Mouse (Mus musculus): ENCODE measurements around the gene Esyt1. TPM values are rescaled to one million over a fixed set of nuclear protein-coding genes. Genes with fewer than 3 reads are reported as not detected.
A peak's percentile ranks its signal among the peaks of the same experiment; 100 is the strongest.

Gene Esyt1
- total RNA-seq, 2 experiments from 2014 or later = 10.1 to 11.9 TPM

DNA sequence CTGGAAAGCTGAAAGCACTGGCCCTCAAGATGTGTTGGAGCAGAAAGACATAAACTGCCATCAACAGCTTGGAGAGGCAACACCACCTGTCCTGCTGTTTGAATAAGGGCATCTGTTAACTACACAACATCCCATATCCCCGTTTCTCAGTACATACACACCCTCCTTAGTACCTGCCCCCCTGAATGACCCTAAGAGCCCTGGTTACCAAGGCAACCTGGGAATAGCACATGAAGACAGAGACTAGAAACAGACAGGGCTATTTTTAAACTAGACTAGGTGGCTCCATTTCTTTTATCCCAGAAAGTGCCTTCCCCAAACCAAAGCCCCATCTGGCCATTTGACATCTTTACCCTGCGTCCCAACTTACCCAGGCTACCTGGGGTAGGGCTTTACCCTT is 17.4 kb upstream of the Esyt1 start:
- no peak for DNase-seq (ENCODE audit: low spot score in 2 of 2)

DNA sequence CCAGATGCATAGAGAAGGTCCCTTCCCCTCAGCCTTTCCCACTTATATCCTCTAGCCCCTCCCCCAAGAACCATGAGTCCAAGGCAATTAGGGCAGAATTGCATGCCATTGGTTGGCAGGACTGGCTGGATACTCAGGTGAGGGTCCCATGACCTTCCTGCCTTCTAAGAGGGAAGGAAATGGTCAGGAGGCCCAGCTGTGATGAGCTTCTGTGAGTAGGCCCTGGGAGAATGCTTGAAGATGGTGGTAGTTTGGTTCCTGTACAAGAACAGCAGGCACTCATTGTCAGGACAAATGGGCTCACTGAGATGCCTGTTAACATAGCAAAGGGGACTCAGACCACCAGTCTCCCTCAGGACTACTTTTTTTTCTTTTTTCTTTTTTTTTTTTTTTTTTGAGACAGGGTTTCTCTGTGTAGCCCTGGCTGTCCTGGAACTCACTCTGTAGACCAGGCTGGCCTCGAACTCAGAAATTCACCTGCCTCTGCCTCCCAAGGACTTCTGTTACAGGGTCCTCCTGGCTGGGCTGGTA is 12.7 kb upstream of the Esyt1 start:
- DNase-seq (ENCODE audit: low spot score in 2 of 2) = no peak

DNA sequence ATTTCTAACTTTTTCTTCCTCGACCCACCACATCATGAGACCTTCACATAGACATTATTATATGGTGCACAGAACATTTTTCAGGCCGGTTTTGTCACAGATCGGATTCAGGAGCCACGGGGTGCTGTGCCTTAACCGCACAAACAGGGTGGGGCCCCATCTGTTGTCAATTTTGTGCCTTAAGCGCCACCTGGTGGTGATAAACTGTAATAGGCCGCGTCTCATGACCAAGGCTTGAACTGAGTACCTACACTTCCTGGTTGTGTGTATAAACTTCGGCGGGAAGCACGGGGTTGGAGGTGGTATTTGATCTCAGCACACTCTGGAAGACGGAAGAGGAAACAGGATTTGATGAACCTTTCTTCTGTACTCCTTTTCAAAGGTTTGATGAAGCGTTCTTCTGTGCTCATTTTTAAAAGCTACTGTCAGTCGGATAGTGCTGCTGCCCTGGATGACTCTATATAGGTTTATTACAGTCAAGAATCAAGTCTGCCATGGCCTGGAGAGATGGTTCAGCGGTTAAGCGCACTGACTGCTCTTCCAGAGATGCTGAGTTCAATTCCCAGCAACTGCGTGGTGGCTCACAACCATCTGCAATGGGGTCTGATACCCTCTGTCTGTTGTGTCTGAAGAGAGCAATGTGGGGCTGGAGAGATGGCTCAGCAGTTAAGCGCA is 10.7 kb upstream of the Esyt1 start:
- peak; percentile 86 to 88 for DNase-seq (ENCODE audit: low spot score in 2 of 2)

DNA sequence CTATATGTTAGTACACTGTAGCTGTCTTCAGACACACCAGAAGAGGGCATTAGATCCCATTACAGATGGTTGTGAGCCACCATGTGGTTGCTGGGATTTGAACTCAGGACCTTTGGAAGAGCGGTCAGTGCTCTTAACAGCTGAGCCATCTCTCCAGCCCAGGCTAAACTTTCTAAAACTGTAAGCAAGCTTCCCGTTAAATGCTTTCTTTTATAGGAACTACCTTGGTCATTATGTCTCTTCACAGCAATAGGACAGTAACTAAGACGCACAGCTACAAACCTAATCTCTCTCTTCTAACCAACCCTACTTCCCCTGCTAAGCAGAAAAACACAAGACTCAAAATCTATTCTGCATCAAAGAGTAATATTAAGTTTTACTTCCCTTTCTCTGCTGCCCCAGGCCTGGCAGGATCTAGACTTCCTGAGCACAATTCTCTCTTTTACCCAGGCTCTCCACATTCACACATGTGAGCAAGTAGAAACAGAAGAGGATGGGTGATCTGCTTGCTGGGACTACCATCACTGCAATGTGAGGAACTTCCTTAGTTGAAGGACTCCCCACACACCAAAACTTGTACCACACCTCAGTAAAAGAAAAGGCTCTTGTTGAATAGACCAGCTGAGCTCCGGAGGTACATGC is 10.1 kb upstream of the Esyt1 start:
- DNase-seq (ENCODE audit: low spot score in 2 of 2) = no peak

DNA sequence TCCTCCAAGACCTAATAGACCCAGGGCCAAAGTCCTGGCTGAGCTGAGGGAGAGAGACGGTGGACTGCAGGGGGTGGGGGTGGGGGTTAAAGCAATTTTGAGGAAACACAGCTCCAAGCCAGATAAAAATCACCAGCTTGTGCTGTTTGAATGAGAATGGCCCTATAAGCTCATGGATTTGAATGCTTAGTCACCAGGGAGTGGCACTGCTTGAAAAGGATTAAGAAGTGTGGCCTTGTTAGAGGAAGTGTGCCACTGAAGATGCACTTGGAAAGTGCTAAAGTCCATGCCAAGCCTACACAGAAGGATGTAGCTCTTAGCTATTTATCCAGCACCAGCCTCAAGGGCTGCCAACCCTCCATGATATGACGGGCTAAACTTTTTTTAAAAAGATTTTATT is 9.5 kb upstream of the Esyt1 start:
- no peak for DNase-seq (ENCODE audit: low spot score in 2 of 2)

DNA sequence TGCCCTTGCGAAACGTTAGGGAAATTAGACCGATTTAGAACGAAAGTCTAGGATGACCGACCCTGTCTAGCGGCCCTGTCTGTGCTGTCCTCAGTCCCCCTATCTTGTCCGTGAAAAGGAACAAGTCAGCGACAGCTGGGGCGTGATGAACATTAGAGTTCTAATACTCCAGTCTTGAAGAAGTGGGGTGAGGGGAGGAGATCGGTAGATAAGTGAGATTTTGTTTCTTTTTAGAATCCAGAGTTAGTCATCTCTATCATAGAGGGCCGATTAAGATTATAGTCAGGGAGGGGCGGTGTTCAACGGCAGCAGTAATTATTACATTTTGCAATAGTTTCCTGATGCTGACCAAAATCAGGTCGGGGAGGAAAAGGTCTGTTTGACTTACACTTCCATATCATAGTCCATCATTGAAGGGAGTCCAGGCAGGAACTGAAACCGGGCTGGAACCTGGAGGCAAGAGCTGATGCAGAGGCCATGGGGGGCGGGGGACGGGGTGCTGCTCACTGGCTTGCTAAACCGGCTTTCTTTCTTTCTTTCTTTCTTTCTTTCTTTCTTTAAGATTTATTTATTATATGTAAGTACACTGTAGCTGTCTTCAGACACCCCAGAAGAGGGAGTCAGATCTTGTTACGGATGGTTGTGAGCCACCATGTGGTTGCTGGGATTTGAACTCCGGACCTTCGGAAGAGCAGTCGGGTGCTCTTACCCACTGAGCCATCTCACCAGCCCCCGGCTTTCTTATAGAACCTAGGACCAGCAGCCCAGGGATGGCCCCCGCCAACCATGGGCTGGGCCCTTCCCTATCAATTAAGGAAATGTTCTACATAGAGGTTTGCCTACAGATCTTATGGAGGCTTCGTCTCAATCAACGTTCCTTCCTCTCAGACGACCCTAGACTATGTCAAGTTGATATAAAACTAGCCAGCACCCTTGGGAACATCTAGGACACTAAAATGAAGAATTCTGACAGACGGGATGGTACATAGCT is 990 bp upstream of the Esyt1 start:
- no peak for DNase-seq (ENCODE audit: low spot score in 2 of 2)

DNA sequence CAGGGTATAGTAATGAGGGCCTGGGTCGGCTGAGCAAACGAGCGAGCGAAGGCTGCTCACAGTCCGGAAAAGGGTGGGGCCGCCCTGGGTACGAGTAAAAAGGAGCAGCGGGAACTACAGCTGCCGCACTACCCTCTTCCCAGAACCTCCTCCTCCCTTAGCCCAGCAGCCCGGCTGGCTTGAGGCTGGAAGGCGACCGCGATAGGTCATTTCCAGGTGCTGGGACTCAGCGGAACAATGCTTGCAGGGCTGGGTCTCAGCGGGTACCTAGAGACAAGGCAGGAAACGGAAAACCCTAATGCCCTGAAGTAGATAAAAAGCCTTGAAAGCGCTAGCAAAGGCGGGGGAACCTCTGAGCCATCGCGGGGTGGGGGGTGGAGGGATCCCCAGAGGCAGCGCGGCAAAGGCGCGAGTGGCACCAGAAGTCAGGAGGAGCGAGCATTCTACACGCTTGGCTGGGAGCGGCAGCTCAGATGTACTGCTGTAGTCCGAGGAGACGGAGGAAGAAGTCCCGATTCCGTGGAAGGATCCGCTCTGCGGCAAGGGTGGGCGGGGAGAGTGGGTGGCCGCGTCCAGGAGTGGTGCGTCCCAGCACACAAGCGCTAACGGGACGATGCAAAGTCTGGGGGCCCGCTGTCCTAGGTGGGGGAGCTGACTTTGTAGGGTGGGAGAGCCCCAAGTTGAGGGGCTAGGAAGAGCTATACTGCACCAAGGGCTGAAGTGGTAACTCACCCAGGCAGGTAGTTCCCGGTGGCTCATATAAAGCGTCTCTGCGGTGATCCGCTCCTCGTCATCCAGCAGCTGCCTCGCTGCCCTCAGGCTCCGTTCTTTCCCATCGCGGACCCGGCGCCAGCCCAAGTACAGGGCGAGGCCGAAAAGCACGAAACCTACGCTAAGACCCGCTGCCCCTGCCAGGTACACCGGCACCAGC is 674 bp downstream of the Esyt1 start:
- DNase-seq (ENCODE audit: low spot score in 2 of 2) = peak; percentile 24 to 35

DNA sequence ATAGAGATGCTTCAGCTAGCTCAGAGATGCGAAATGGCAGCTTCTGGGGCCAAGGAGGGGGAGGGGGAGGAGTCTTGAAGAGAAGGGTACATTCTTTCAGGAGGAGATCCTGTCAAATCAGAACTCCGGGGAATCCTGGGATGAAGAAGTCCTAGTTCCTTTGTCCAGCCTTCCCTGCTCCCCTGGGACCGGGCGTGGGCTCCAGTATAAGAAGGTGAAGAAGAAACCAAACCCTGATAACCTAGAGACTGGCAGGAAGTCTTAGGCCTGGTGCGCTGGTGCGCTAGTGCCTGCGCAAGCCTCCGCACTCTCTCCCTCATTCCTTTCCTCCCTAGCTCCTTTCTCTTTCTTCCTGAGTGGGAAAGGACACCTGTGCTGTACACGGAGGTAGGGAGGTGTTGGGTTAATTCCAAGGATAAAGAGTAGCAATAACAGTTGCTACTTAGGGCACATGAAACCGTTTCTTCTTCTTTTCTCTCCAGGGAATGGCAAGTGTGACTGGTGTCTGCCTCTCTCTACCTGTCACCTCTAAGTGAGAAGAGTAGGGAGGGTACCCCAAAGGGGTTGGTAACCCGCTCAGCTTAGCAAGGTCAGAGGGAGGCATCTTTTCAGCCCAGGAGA is 1.4 kb downstream of the Esyt1 start:
- DNase-seq (ENCODE audit: low spot score in 2 of 2) = no peak

DNA sequence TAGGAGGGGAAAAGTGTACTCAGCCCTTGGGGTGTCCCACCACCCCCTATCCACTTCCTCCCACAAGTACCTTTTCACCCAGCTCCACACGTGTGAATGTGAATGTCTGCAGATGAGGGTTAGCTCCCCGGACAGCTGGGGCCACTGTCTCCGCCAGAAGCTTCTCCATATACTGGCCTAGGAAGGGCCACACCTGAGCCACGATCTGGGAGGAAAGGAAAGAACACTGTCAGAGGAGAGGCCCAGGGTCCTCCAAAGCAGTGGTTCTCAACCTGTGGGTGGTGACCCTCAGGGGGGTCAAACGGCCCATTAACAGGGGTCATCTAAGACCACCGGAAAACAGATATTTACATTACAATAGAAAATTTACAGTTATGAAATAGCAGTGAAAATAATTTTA is 3.3 kb downstream of the Esyt1 start:
- no peak for DNase-seq (ENCODE audit: low spot score in 2 of 2)

DNA sequence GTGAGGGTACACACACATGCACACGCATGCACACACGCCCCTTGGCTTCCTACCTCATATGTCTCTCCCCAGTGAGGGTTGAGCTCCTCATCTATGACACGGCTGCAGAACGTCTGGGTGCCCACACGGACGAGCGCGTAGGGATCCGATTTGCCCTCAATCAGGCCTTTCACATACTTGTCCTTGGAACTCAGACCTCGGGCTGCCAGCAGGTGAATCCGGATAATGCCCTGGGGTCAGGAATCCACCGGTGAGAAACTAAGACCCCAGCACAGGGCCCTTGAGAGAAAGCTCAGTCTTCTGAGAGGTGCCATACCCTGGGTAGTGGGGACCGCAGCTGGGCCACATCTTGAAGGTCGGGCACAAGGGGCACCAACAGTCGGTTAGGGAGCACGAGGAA is 5.1 kb downstream of the Esyt1 start:
- no peak for DNase-seq (ENCODE audit: low spot score in 2 of 2)

DNA sequence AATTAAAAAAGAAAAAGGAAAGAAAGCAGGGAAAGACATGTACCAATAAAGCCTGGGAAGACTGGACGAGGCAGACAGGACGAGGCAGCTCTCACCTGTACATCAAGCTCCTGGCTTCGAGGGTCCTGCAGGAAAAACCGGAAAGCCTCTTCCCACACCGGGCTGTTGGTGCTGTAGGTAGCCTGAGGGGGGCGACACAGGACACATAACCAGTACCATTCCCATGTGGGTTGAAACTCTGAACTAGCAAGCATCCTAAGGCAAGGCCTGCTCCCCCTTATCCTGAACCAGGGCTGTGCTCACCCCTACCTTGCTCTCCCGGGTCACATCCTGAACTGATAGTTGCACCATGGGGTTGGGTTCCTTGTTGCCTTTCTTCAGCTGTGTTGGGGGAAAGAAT is 6.8 kb downstream of the Esyt1 start:
- DNase-seq (ENCODE audit: low spot score in 2 of 2) = peak; percentile 52 to 58

DNA sequence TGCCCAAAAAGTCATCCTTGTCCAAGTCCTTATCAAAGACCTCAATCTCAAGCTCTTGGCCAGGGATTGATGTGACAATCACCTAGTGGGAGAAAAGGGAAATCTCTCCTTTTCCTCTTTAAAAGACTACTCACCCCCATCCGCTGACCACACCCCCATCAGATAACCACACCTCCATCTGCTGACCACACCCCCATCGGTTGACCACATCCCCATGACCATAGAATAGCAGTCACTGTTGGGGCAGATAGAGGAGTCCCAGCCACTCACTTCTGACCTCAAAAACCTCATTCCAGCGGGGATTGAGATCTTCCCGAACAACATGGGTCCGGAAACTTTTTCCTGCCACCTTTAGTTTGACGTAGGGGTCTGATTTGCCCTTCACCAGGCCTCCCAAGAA is 9.0 kb downstream of the Esyt1 start:
- no peak for DNase-seq (ENCODE audit: low spot score in 2 of 2)

DNA sequence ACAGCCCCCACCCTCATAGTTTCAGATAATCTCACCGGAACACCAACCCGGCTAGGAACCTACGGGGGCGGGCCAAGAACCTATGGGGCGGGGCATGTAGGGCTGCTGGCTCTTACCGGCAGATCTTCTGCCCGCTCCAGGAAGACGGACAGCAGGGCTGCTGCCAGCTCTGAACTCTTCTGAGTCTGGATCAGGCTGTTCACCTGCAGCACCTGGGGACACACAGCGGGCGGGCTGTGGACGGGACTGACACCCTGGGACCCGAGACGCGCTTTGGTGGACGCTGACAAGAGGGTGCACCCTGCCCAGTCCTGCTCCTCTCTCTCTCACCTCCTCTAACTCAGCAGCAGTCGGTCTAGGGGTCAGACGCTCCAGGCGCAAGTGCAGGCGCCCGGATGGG is 9.6 kb downstream of the Esyt1 start:
- DNase-seq (ENCODE audit: low spot score in 2 of 2) = no peak

DNA sequence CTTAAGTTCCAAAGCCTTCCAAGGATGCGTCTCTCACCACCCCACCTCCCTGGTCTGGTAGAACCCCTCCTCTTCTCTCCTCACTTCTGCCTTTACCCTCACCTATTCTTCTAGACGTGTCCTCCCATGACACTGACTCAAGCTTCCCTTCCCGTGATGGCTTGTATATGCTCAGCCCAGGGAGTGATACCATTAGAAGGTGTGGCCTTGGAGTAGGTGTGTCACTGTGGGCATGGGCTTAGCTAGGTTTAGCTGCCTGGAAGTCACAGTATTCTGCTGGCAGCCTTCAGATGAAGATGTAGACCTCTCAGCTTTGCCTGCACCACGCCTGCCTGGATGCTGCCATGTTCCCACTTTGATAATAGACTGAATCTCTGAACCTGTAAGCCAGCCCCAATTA is 10.6 kb downstream of the Esyt1 start:
- DNase-seq (ENCODE audit: low spot score in 2 of 2) = no peak

DNA sequence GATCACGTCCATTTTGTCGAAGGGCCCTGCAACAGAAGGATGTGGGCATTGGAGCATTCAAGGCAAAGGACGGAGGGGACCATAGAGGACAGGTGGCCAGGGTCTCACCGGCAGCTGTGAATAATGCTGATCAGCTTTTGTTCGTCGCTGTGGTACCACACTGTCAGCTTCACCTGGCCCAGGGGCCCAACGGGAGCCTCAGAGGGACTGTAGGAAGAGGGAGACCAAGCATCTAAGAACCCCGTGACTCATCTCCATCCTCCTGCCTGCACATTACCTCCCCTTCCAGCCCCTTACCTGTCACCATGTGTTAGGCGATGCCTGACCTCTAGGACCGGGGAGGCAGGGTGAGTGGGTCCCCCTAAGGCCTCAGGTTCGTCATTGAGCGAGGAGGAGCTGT is 13.9 kb downstream of the Esyt1 start:
- DNase-seq (ENCODE audit: low spot score in 2 of 2) = no peak

DNA sequence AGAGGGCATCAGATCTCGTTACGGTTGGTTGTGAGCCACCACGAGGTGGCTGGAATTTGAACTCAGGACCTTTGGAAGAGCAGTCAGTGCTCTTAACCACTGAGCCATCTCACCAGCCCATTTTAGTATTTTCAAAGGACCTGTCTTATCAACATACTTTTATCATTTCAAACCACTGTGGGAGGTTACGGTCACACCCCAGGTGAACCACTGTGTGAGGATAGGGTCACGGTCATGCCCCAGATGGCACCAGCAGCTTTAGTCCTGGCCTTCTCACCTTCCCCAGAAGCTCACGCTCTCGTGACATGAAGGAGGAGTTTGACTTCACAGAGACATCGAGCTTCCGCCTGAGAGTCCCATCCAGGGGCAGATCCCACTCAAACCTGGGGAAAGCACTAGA is 14.5 kb downstream of the Esyt1 start:
- no peak for DNase-seq (ENCODE audit: low spot score in 2 of 2)

DNA sequence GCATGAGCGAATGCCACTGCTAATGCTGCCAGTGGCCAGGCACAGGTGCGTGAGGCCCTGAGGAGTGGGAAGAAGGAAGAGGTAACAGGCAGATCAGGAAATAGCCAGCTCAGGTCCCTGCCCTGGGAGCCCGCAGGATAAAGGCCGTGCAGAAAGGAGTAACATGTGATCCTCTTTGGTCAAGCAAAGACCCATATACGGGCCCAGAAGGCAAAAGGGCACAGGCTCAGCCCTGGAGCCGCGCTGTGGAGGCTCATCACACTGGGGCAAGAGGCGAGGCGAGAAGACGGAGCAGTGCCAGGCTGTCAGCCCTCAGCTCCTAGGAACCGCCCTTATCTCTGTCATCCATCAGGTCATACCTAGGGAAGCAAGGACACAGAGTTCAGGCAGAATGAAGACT is 15.4 kb downstream of the Esyt1 start:
- no peak for DNase-seq (ENCODE audit: low spot score in 2 of 2)

DNA sequence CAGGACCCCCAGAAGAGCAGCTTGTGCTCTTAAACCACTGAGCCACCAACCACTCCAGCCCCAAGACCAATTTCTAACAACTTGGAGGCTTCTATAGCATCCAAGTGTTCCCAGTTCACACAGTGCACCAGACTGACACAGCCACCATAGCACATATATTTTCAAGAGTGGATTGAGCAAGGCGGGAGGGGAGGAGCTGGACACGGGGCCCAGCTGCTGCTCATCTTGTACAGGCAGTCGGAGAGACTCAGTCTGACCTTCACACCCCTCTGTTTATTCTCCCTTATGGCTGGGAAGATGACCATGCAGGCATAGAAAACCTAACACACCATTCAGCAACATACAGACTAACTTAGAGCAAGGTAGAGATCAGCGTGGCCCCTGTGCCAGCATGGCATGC is 15.8 kb downstream of the Esyt1 start:
- no peak for DNase-seq (ENCODE audit: low spot score in 2 of 2)

DNA sequence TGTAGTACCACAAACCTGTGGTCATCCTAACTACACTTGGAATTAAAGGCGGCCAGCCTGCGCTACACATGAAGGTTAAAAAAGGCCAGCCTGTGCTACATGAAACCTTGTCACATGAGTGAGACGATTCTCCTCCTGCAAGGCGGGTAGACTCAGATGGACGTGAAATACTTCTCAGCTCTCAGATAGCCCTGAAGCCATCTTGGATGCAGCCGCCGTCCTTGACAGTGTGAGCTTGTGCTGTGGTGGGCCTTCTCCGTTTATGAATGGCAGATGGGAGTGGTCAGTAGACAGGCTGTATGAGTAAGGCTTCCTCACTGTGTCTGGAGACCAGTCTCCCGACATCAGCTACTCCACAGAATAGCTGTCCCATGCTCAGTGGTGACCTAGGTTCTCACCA is 16.5 kb downstream of the Esyt1 start:
- DNase-seq (ENCODE audit: low spot score in 2 of 2) = no peak

DNA sequence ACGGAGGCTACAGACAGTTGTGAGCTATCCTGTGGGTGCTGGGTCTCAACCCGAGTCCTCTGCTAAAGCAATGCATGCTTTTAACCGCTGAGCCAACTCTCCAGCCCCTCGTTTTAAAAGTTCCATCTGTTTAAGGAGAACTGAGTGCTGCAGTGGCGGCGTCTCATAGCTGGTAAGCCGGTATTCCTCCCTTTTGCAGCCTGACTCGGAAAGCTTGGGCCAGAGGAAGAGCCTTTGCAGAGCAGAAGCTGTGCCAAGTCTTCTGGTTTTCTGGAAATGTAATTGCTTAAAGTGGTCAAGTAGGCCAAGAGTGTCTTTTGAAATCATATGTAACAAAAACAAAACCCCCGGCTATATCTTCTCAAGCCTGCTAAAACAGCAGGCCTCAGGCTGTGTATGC is 17.4 kb downstream of the Esyt1 start:
- DNase-seq (ENCODE audit: low spot score in 2 of 2) = no peak

All from layer of hippocampus, postnatal 10 days (tissue).